Mouse (Mus musculus): Measurements from ENCODE around the gene Ngb.

GRCm38 (mm10) chr12:87047536-87047935 lies 54.8 kb downstream of the Ngb start:
- TF ChIP-seq CTCF (IDR thresholded peaks at IDR 0.05; ENCODE audit: borderline replicate concordance, insufficient read depth, low read depth, low read length) = no peak
- no peak for TF ChIP-seq POLR2A (IDR thresholded peaks at IDR 0.05; ENCODE audit: borderline replicate concordance, insufficient read depth, low read length)

Data from cerebellum, adult 2 months (tissue).